Mouse (Mus musculus) embryonic facial prominence, embryonic 15.5 days (tissue): ENCODE measurements around the gene Nfkbia. TPM values are rescaled to one million over a fixed set of nuclear protein-coding genes. Genes with fewer than 3 reads are reported as not detected.

Experiments
- ATAC-seq: fragments of 200-750 bp; cut with Nextera tagmentation; 2 replicates; pipeline ENCODE4 v1.8.0; 2017; ENCODE audit warnings: low read depth, moderate TSS enrichment; ENCODE audit not compliant: insufficient number of reproducible peaks, low FRiP score, low TSS enrichment
- H3K27ac ChIP-seq: fragments of 300-500 bp; sonication (generic); replicated peaks from 2 replicates; pipeline ENCODE4 v1.5.1; 2015; ENCODE audit warnings: mild to moderate bottlenecking, inconsistent platforms
- H3K27me3 ChIP-seq: fragments of 300-500 bp; sonication (generic); 2 replicates; pipeline ENCODE4 v1.6.1; 2015; ENCODE audit warnings: inconsistent platforms
- H3K36me3 ChIP-seq: fragments of 300-500 bp; sonication (generic); 2 replicates; pipeline ENCODE4 v1.6.1; 2015; ENCODE audit warnings: mild to moderate bottlenecking, inconsistent platforms
- H3K4me1 ChIP-seq: fragments of 300-500 bp; sonication (generic); 2 replicates; pipeline ENCODE4 v1.6.1; 2015; ENCODE audit warnings: inconsistent platforms
- H3K4me2 ChIP-seq: fragments of 300-500 bp; sonication (generic); replicated peaks from 2 replicates; pipeline ENCODE4 v1.6.1; 2015; ENCODE audit warnings: mild to moderate bottlenecking, inconsistent platforms
- H3K4me3 ChIP-seq: fragments of 300-500 bp; sonication (generic); replicated peaks from 2 replicates; pipeline ENCODE4 v1.5.1; 2015; ENCODE audit warnings: mild to moderate bottlenecking, inconsistent platforms
- H3K9ac ChIP-seq: fragments of 300-500 bp; sonication (generic); 2 replicates; pipeline ENCODE4 v1.6.1; 2015; ENCODE audit warnings: inconsistent platforms
- H3K9me3 ChIP-seq: fragments of 300-500 bp; sonication (generic); replicated peaks from 2 replicates; pipeline ENCODE4 v1.6.1; 2016; ENCODE audit warnings: inconsistent platforms
- WGBS: fragments of 180-500 bp; shearing (Covaris S2); methylation state at CpG from one replicate; pipeline ENCODE4 v1.1.7; 2015; 5-methylcytosine and 5-hydroxymethylcytosine counted together
- polyA plus RNA-seq: library from polyadenylated mRNA; unstranded; fragments of >200 nt; fragmentation: Nextera tagmentation; extraction: Ambion mirVana; gene quantifications from 2 replicates; pipeline ENCODE4 v1.2.1, GENCODE M21; 2015

Gene Nfkbia
- polyA plus RNA-seq, 1 experiment from 2014 or later = 144 TPM

- H3K4me3 ChIP-seq = no peak overlapping the region
- H3K27ac ChIP-seq = no peak overlapping the region
- whole genome bisulfite sequencing = 51% methylated on average over 7 of the region's 7 CpGs
- no peak for ATAC-seq
- no peaks in the 10 kb centered on the region for H3K27me3 ChIP-seq
- no peaks in the 10 kb centered on the region for H3K4me1 ChIP-seq
- H3K9me3 ChIP-seq = no peaks in the 10 kb centered on the region
- no peak overlapping the region for H3K9ac ChIP-seq
- H3K4me2 ChIP-seq = no peak overlapping the region
- no peaks in the 10 kb centered on the region for H3K36me3 ChIP-seq
Observed at GRCm38 (mm10) chr12:55505314-55506028, 13.0 kb upstream of the Nfkbia start.

- WGBS = 0% methylated on average over 10 of the region's 10 CpGs
- ATAC-seq = peak; percentile 66; the same call in 1 of the 2 replicates
- Histone ChIP-seq H3K27me3 (no peaks in the 10 kb centered on the region), H3K27ac (no peak overlapping the region), H3K4me3 (no peak overlapping the region), H3K4me1 (0 out of 2 replicates have a peak, but pooled peaks cover 6% of the 10 kb centered on the region), H3K9me3 (no peaks in the 10 kb centered on the region), H3K4me2 (peak overlapping the region; percentile 37; the same call in 1 of the 2 replicates), H3K36me3 (no peaks in the 10 kb centered on the region), H3K9ac (no peak overlapping the region)
Observed at GRCm38 (mm10) chr12:55499031-55499430, 6.6 kb upstream of the Nfkbia start.

- Histone ChIP-seq H3K27ac (no peak overlapping the region), H3K9ac (no peak overlapping the region), H3K27me3 (no peaks in the 10 kb centered on the region), H3K36me3 (no peaks in the 10 kb centered on the region), H3K9me3 (no peaks in the 10 kb centered on the region), H3K4me2 (no peak overlapping the region), H3K4me3 (no peak overlapping the region), H3K4me1 (peaks cover 17% of the 10 kb centered on the region)
- ATAC-seq = no peak
- WGBS = 46% methylated on average over 8 of the region's 8 CpGs
Observed at GRCm38 (mm10) chr12:55497737-55498136, 5.3 kb upstream of the Nfkbia start.

GRCm38 (mm10) chr12:55495902-55496605 is 3.6 kb upstream of the Nfkbia start:
- H3K4me3 ChIP-seq = no peak overlapping the region
- no peaks in the 10 kb centered on the region for H3K36me3 ChIP-seq
- no peaks in the 10 kb centered on the region for H3K9me3 ChIP-seq
- peaks cover 24% of the 10 kb centered on the region for H3K4me1 ChIP-seq
- H3K27ac ChIP-seq = no peak overlapping the region
- no peaks in the 10 kb centered on the region for H3K27me3 ChIP-seq
- no peak for ATAC-seq
- 68% methylated on average over 5 of the region's 5 CpGs for WGBS
- no peak overlapping the region for H3K9ac ChIP-seq
- no peak overlapping the region for H3K4me2 ChIP-seq

GRCm38 (mm10) chr12:55495114-55495901 is 2.9 kb upstream of the Nfkbia start:
- Histone ChIP-seq H3K27me3 (no peaks in the 10 kb centered on the region), H3K9ac (no peak overlapping the region), H3K36me3 (peaks cover 7% of the 10 kb centered on the region), H3K4me1 (peaks cover 32% of the 10 kb centered on the region), H3K4me3 (no peak overlapping the region), H3K27ac (no peak overlapping the region; the same call in 1 of the 2 replicates), H3K4me2 (no peak overlapping the region), H3K9me3 (no peaks in the 10 kb centered on the region)
- 35% methylated on average over 9 of the region's 9 CpGs for WGBS
- ATAC-seq = no peak

- Histone ChIP-seq H3K36me3 (peaks cover 26% of the 10 kb centered on the region), H3K4me3 (peak overlapping the region; percentile 70), H3K27ac (peak overlapping the region; percentile 99), H3K4me2 (peak overlapping the region; percentile 78), H3K4me1 (peaks cover 40% of the 10 kb centered on the region), H3K9ac (no peak overlapping the region), H3K9me3 (no peaks in the 10 kb centered on the region), H3K27me3 (no peaks in the 10 kb centered on the region)
- 26% methylated on average over 8 of the region's 8 CpGs for WGBS
- no peak for ATAC-seq
Observed at GRCm38 (mm10) chr12:55493381-55493780, 934 bp upstream of the Nfkbia start.

- peak overlapping the region; percentile 82; the same call in 1 of the 2 replicates for H3K9ac ChIP-seq
Observed at GRCm38 (mm10) chr12:55492941-55493340, 494 bp upstream of the Nfkbia start.

GRCm38 (mm10) chr12:55491516-55492183 is 797 bp downstream of the Nfkbia start:
- Histone ChIP-seq H3K4me2 (peak overlapping the region; percentile 78), H3K36me3 (peaks cover 34% of the 10 kb centered on the region), H3K27me3 (no peaks in the 10 kb centered on the region), H3K4me1 (peaks cover 46% of the 10 kb centered on the region), H3K9me3 (no peaks in the 10 kb centered on the region), H3K4me3 (peak overlapping the region; percentile 70), H3K27ac (peak overlapping the region; percentile 99), H3K9ac (peak overlapping the region; percentile 82)
- ATAC-seq = peak; percentile 90
- WGBS = under 1% methylated on average over 24 of the region's 57 CpGs

More at GRCm38 (mm10) chr12:55492941-55493340, 494 bp upstream of the Nfkbia start:
- WGBS = under 1% methylated on average over 12 of the region's 12 CpGs
- no peak for ATAC-seq
- Histone ChIP-seq H3K36me3 (peaks cover 30% of the 10 kb centered on the region), H3K27me3 (no peaks in the 10 kb centered on the region), H3K27ac (peak overlapping the region; percentile 99), H3K9me3 (no peaks in the 10 kb centered on the region), H3K4me2 (peak overlapping the region; percentile 78), H3K4me1 (peaks cover 40% of the 10 kb centered on the region), H3K4me3 (peak overlapping the region; percentile 70)

GRCm38 (mm10) chr12:55490722-55491449 is 1.6 kb downstream of the Nfkbia start:
- Histone ChIP-seq H3K36me3 (peaks cover 34% of the 10 kb centered on the region), H3K4me1 (peaks cover 46% of the 10 kb centered on the region), H3K9me3 (no peaks in the 10 kb centered on the region), H3K4me3 (peak overlapping the region; percentile 70), H3K27me3 (no peaks in the 10 kb centered on the region), H3K9ac (peak overlapping the region; percentile 82; the same call in 1 of the 2 replicates), H3K27ac (peak overlapping the region; percentile 99), H3K4me2 (peak overlapping the region; percentile 78)
- 69% methylated on average over 13 of the region's 13 CpGs for WGBS
- no peak for ATAC-seq
